Mouse (Mus musculus): ENCODE measurements at regions not wholly inside any gene's neighbourhood (a gene's known extent, or its start where the extent isn't known, plus 50 kb on each side); places are given as distances from the start of the nearest gene placed in this dataset.

- no peak for TF ChIP-seq CTCF (IDR thresholded peaks at IDR 0.05; ENCODE audit: low read depth)
- no peak for TF ChIP-seq EP300 (IDR thresholded peaks at IDR 0.05; ENCODE audit: low read depth)
These were observed 261.0 kb downstream of the Kcnj2 start for GRCm38 (mm10) chr11:111326915-111327314.
